Mouse (Mus musculus) ovary, postnatal 36 days (tissue): ENCODE results near the gene Tnr.
A peak's percentile ranks its signal among the peaks of the same experiment; 100 is the strongest.

ENCODE experiments used
- DNase-seq: peaks from one replicate; pipeline ENCODE4 v3.0.0; 2022; ENCODE audit warnings: low spot score, mixed read lengths

Tnr gene

GRCm38 (mm10) chr1:159796021-159796420 lies 272.5 kb downstream of the Tnr start:
- no peak for DNase-seq

- no peak for DNase-seq
Observed at GRCm38 (mm10) chr1:159800366-159800765, 276.8 kb downstream of the Tnr start.

- DNase-seq, result no peak
Observed at GRCm38 (mm10) chr1:159801753-159802152, 278.2 kb downstream of the Tnr start.

GRCm38 (mm10) chr1:159803711-159804110 lies 280.1 kb downstream of the Tnr start:
- no peak for DNase-seq

GRCm38 (mm10) chr1:159809493-159809892 lies 285.9 kb downstream of the Tnr start:
- no peak for DNase-seq

GRCm38 (mm10) chr1:159811805-159812204 lies 288.2 kb downstream of the Tnr start:
- DNase-seq, result no peak

- DNase-seq, result peak; percentile 4
Observed at GRCm38 (mm10) chr1:159812820-159813411, 289.3 kb downstream of the Tnr start.

GRCm38 (mm10) chr1:159814348-159814747 lies 290.8 kb downstream of the Tnr start:
- DNase-seq, result no peak

GRCm38 (mm10) chr1:159816614-159817371 lies 293.2 kb downstream of the Tnr start:
- DNase-seq, result no peak

- DNase-seq, result no peak
Observed at GRCm38 (mm10) chr1:159819511-159819910, 295.9 kb downstream of the Tnr start.

- no peak for DNase-seq
Observed at GRCm38 (mm10) chr1:159822416-159822815, 298.8 kb downstream of the Tnr start.

GRCm38 (mm10) chr1:159828531-159828930 lies 305.0 kb downstream of the Tnr start:
- no peak for DNase-seq

- DNase-seq, result no peak
Observed at GRCm38 (mm10) chr1:159833165-159833564, 309.6 kb downstream of the Tnr start.

- no peak for DNase-seq
Observed at GRCm38 (mm10) chr1:159833646-159834338, 310.2 kb downstream of the Tnr start.

- no peak for DNase-seq
Observed at GRCm38 (mm10) chr1:159835126-159835525, 311.6 kb downstream of the Tnr start.

- DNase-seq, result no peak
Observed at GRCm38 (mm10) chr1:159840337-159840736, 316.8 kb downstream of the Tnr start.

- DNase-seq, result no peak
Observed at GRCm38 (mm10) chr1:159842876-159843275, 319.3 kb downstream of the Tnr start.

- DNase-seq, result no peak
Observed at GRCm38 (mm10) chr1:159852088-159852487, 328.5 kb downstream of the Tnr start.

GRCm38 (mm10) chr1:159854261-159854660 lies 330.7 kb downstream of the Tnr start:
- DNase-seq, result no peak

- DNase-seq, result no peak
Observed at GRCm38 (mm10) chr1:159861782-159862474, 338.4 kb downstream of the Tnr start.

- no peak for DNase-seq
Observed at GRCm38 (mm10) chr1:159865696-159866095, 342.1 kb downstream of the Tnr start.

GRCm38 (mm10) chr1:159869619-159870441 lies 346.3 kb downstream of the Tnr start:
- DNase-seq, result no peak
